Mouse (Mus musculus) lung, adult 18-20 months (tissue): ENCODE measurements around the gene Fbxl19.
"Not testable (repeated sequence)": the region's sequence is repeated elsewhere in the genome, so short reads cannot be mapped to it uniquely, and the experiment has no call there.

Experiments used
- DNase-seq, 2 experiments: peaks; one replicate each; pipeline ENCODE4 v3.0.0; 2022; ENCODE audit warnings: mixed read lengths in 2 of 2

The Fbxl19 gene

DNA sequence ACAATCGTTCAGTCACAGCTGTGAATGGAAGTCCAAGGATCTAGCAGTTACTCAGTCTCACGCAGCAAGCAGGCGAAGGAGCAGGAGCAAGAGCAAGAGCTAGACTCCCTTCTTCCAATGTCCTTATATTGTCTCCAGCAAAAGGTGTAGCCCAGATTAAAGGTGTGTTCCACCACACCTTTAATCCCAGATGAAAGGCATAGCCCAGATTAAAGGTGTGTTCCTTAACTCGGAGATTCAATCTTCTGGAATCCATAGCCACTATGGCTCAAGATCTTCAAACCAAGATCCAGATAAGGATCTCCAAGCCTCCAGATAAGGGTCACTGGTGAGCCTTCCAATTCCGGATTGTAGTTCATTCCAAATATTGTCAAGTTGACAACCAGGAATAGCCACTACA is 12.3 kb upstream of the Fbxl19 start, which contains the start of gene Ctf2:
Gene Ctf2, minus strand, starts transcription at position 101 of the 400 bp plus-strand sequence.
- not testable (repeated sequence) for DNase-seq

DNA sequence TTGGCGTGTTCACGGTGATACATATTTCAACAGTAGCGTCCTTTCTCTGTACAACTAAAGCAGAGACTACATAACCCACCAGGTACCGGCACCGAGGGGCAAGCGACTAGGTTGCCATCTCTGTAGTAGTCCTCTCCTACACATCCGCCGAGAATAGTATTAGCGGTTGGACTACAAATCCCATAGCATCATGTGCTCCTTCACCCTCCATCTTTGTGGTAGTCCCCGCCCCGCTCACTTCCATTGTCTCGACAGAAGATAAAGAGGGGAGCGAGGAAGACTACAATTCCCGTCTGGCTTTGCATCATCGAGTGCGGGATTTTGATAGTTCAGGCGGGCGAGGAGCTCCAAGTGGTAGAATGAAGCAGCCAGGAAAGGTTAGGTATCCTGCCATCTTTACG is 908 bp downstream of the Fbxl19 start:
- DNase-seq: peak; percentile 96 to 97

DNA sequence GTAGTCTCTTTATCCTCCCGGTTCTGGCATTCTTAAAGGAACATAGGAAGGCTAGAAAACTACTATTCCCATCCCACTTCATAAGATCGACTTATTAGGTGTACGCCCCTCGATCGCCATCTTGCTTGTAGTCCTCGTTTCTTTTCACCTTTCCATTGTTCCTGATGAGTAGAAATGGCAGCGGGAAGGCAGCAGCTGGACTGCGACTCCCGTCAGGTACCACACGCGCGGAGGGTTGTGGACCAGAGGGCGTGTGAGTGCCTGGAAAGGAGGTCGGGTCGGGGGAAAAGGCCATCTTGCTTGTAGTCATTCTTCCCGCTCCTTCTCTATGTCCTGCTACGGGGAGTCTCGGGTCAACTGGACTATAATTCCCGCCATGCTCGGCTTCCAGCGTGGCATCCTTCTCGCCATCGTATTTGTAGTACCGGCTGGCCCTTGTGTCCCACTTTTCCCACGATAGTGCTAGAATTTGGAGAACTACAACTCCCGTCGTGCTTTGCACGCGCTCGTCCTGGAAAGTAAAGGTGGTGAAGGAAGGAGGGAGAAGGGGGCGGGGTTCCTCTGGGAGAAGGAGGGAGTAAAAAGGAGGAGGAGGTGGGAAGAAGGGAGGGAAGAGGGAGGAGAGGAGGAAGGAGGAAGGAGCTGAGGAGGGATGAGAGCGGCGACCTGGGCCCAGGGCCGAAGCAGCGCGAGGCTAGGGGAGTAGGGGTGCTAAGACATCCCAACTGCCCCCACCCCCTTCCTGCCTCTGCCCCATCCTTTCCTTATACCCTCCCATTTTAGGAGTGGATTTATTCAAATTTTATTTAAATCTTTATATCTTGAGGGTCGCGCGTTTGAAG is 1.5 kb downstream of the Fbxl19 start:
- peak; percentile 99 for DNase-seq

DNA sequence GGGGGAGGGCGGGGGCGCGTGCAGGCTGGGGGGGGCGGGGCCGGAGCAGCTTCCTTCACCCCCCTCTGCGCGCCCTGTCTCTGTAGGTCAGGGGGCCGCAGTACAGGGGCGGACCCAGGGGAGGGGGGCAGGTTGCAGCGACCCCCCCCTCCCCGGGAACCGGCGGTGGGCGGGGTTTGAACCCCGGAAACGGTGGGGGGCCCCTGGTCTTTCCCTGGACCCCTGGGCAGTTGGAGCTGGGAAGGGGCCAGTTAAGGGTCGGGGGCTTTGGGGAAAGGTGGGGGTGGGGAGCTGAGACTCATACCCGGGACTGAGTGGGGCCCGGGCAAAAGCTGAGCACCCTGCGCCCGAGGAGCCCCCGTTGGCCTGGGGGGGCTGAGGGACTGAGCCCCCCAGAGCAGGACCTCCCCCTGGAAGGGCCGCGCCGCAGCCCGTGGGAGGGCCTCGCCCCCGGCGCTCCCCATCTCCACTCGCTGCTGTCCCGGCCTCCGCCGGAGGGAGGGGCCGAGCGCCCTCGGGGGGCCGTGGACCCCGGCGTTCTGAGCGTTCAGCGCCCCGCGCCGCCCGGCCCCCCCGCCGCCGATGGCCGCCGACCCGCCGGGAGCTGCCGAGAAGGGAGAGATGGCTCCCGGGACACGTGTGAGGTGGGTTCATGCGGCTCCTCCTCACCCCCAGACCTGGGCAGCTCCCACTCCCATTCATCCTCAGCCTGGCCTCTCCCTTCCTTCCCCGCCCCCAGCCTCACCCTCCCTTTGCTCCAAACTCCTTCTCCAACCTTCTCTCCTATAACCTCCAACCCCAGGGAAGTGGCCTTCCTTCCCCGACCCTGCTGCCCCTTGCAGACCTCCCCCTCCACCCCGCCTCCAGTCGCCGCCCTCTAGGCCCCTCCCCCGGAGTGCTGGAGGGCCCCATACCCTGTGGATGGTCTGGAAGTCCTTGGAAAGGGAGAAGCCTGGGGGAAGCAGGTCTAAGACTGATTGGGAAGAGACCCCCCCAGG is 2.5 kb downstream of the Fbxl19 start:
- no peak for DNase-seq

DNA sequence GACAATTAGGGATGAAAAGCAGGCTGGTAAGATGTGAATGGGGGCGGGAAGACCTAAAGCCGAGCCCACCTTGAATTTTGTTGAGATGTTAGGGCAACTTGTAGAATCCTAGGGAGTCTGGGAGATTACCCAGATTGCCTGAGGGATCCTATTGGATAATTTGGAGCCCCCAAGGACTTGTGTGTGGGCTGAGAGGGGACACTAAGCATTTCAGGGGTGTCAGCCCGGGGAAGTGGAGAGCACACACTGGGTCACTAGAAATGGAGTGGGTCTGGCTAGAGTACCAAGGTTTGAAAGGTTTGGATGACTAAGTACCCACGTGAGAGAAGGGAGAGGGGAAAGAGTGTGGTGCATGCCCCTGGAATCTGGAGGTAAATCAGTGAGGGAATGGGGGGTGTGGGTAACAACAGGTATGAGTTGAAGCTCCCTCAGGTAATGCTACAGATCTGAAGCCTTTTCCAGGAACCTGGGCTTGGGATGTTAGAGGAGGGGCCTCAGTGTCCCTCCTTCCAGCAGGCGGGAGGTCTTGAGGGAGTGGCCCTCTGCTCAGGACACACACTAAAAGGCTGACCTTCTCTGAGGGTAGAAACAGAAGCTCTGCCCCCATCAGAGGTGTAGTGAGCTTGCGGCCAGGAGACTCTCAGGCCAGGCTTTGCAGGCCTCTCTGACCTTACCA is 3.4 kb downstream of the Fbxl19 start:
- DNase-seq: no peak

DNA sequence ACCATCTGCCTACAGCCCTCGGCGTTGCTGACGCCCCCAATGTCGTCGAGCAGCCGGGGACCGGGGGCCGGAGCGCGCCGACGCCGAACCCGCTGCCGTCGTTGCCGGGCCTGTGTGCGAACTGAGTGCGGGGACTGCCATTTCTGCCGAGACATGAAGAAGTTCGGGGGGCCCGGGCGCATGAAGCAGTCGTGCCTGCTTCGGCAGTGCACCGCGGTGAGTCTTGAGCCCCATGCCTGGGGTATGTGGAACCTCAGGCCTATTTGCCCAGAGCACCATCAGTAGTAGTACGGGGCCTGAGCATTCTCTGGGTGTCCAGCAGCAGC is 3.9 kb downstream of the Fbxl19 start:
- DNase-seq: no peak

DNA sequence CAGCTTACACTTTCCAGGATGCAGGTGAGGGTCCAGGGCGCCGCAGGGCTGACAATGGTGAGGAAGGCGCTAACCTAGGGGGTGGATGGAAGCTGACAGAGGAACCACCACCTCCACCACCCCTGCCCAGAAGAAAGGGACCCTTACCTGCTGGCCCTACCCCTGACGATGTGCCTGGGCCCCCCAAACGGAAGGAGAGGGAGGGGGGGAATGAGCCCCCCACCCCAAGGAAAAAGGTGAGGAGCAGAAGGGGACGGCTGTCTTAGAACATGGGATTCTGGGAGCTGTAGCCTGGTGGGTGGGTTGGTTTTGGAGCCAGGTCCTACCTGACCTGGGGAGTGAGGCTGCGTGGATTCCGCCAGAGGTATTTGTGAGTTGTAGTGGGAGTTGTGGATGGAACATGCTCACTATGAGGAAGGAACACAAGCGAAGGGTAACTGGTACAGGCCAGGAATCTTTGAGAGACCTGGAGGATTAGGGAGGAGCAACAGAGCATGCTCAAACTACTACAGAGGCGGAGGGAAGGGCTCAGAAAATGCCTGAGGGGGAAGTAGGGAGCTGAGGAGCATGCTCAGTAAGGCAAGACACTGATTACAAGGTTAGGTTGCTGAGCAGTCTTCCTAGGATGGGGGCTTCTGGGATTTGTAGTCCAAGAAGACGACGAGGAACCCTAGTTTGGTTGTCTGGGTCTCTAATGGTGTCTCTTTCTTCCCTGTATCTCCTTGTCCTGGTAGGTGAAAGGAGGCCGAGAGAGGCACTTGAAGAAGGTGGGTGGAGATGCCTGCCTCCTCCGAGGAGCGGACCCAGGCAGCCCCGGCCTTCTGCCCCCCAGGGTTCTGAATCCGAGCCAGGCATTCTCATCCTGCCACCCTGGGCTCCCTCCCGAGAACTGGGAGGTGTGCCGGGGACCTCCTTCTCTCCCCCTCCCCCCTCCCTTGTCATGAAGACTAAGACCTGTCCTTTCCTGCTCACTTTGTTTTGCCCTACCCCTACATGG is 6.1 kb downstream of the Fbxl19 start:
- DNase-seq: peak in 1 of 2 experiments; percentile 57

DNA sequence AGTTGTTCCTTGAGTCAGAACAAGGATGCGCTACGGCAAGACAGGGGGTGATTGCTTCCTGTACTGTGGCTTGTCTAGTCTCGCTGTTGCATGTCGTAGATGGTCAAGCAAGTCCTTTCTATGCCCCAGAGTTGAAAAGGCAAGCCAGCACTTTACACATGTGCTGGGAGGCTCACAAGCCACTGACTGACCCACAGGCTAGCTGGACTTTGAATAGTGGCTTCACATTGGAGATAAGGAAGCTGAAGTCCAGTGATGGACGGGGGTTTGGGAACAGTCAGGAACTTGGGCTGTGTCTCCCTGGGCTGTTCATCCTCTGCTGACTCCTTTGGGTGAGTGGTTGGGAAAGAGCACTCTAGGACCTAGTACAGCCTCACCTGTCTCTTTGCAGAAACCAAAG is 7.3 kb downstream of the Fbxl19 start:
- no peak for DNase-seq

DNA sequence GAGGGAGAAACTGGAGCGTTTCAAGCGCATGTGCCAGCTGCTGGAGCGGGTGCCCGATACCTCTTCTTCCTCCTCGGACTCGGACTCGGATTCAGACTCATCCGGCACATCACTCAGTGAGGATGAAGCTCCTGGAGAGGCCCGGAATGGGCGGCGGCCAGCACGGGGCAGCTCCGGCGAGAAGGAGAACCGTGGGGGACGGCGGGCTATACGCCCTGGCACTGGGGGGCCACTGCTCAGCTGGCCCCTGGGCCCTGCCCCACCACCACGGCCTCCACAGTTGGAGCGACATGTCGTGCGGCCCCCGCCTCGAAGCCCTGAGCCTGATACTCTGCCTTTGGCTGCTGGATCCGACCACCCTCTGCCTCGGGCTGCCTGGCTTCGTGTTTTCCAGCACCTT is 7.7 kb downstream of the Fbxl19 start:
- DNase-seq: no peak

DNA sequence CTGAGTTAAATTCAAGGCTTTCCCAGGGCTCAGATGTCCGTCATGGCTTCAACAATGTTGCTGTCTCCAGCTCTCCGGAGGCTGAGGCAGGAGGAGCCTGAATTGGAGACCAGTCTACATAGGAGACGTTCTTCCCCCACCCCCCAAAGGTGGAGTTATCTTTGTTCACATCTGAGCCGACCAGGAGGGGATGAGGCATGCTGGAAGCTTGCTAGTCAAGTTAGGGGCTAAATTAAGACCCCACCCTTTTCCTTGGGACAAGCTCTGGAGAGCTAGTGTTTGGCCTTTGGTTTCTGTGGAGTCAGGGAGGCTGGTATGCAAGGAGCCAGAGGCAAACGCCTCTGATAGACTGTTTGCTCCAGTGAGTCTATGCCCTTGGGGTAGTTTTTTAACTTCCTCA is 8.8 kb downstream of the Fbxl19 start:
- no peak for DNase-seq

DNA sequence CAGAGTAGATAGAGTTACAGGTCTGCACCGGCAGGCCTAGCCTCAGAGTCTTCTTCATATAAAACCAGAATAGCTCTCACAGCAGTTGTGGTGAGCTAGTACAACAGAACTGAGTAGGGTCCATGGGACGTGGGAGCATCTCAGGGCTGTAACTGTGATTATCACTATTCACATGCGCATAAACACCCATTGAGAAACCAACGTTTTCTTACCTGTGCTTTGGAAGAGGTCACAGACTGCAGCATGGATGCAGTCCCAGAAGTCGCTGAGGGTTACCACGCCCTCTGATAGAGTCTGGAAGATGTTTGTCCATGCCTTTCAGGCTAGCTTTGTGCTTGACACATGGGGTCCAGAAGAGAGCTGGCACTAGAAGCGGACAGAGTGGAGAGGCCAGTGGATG is 9.4 kb downstream of the Fbxl19 start:
- DNase-seq: no peak

DNA sequence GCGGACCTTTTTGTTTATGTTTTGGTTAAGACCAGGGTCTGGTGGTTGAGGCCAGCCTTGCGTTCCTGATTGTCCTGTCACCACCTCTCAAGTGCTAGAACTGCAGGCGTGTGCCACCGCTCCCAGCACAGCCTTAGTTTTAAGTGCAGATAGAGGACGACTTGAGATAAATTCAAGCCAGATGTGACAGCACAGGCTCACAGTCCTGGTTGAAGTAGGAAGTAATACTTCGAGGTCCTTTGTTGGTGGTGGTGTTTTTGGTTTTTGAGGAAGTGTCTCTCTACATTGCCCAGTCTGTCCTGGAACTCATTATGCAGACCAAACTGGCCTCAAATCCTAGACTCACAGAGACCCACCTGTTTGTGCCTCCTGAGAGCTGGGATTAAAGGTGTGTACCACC is 15.4 kb downstream of the Fbxl19 start:
- DNase-seq: no peak

DNA sequence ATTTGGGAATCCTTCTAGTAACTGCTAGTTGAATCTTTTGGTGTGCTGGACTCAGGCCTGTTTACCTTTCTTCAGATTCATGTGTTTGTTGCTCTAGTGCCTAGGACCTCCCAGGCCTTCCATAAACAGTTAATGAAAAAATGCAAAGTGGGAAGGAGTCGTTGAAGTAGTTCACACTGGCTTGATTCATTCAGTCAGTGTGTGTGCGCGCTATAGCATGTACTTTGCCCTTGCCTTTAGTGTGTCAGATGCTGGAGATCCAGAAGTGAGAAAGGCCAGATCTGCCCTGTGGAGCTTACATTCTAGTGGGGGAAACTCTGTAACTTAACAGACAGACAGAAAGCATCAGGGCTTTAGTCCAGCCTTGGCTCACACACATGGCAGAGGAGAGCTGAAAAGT is 16.1 kb downstream of the Fbxl19 start:
- no peak for DNase-seq

DNA sequence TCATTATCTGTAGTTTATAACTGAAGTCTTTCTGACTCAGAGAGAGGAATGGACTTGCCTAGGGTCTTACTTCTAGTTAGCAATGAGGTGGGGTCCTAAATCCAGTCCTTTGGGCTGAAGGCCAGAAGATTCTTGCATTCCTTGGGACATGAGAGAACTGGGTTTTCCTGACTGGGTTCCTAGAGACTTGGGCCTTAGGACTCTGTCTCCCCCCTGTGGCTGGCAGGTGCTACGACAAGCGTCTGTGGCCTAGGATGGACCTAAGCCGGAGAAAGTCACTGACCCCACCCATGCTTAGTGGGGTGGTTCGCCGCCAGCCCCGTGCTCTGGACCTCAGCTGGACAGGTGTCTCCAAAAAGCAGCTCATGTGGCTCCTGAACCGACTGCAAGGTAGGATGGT is 16.7 kb downstream of the Fbxl19 start:
- DNase-seq: peak; percentile 66 to 72

DNA sequence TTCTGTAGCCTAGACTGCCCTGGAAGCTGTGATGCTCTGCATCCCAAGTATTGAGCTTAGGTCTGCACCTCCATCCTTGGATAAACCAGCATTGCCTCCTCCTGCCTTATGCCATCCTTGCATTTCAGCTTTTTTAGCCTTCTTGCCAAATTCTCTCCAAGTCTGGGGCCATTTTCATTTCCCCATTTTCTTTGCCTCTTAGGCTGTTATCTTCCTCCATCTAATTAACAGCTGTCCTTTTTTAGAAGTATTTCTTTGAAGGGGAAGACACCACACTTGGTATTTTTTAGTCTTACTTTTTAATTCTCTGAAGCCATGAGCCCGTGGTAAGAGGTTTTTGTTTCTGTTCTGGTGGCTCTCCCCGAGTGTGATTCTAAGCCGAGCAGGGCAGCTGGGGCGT is 19.3 kb downstream of the Fbxl19 start:
- DNase-seq: no peak

DNA sequence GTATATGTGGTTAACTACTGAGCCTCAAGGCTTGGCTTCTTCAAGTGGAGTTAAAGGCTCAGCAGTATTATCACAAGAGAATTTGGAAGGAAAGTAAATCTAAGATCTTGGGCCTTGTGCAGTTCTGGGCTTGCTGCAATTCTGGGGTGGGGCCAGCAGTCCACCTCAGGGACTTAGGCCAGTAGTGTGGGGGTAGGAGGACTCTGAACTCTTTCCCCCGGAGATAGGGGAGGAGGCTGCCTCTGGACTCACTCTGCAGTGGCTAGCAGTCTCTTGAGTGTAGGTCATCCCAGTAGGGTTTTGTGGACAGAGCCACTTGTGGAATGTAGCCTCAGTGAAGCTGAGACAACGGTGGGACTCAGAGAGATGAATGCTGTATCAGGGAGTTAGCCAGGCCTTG is 21.4 kb downstream of the Fbxl19 start:
- DNase-seq: no peak

DNA sequence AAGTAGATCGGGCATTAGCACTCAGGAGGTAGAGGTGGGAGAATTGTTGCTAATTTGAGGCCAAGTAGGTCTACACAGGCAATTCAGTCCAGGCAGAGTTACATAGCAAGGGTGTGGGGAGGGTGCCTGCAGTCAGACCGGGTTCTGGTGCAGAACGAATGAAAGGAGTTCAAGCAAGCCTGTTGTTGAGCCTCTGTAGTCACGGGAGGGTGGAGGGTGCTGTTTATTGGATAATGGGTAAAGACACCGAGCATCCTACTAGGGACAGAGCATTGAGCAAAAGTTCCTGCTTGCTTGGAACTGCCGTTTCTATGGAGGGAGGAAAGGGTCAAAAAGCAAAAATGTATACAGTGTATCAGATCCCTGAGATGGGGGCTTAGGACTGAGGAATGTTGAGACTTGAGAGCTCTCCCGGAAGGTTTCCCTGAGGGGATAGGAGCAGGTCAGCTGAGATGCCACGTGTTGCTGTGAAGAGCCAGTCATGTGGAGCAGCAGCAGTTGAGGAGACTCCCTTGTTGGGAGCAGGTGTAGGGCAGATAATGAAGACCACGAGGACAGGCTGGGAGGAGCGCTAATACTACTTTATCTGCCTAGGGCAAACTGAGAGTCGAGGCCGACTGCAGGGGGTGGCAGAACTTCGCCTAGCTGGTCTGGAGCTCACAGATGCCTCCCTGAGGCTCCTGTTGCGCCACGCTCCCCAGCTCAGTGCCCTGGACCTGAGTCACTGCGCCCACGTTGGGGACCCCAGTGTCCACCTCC is 22.7 kb downstream of the Fbxl19 start:
- no peak for DNase-seq

DNA sequence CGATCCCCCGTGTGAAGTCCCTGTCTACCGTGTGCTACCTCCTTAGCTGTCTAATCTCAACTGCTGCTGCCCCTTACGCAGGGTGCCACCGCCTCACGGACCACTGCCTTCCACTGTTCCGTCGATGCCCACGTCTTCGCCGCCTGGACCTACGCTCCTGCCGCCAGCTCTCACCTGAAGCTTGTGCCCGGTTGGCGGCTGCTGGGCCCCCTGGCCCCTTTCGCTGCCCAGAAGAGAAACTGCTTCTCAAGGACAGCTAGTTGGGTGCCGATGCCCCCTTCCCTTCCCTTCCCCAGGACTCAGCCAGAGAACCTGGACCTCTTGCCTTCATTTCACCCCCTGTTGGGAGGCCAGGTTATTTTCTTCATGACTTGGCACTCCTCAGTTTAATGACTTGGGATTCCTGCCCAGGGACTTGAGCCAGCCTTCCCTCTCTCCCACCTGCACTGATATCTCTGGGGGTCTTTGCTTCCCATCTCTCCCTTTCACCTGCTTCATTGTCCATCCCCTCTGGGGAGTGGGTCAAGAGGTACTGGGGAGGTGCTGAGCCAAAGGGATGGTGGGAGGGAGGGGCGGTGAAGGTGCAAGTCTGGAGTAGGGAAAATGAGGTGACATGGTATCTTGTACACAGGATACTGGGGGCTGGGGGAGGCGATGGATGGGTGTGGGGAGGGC is 23.5 kb downstream of the Fbxl19 start:
- no peak for DNase-seq

DNA sequence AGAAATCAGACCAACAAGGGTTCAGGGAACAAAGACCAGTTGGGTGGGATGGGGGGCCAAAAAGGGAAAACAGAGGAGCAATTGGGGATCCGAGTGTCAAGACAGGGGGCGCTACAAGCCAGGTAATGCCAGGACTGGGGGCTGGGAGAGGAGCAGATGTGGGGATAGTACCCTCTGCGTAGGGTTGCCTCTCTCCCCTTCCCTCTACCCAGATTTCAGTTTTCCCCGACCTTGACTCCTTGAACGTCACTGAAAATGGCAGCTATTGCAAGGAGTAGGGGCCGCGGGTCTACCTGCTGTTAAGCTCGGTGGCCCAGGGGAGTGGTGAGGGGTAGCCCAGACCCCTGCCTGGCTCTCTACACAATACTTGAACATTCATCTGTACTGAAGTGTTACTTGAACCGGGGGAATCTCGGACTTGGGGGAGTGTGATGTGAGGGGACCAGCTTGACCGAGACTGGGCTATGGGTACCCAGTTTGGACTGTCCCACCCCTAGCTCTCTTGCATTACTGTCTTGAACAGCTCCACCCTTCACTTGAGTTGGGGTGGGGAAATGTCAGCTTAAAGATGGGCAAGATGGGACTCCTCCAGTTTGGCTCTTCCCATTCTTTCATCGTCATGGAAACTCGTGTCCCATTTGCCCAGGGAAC is 24.1 kb downstream of the Fbxl19 start:
- DNase-seq: no peak

DNA sequence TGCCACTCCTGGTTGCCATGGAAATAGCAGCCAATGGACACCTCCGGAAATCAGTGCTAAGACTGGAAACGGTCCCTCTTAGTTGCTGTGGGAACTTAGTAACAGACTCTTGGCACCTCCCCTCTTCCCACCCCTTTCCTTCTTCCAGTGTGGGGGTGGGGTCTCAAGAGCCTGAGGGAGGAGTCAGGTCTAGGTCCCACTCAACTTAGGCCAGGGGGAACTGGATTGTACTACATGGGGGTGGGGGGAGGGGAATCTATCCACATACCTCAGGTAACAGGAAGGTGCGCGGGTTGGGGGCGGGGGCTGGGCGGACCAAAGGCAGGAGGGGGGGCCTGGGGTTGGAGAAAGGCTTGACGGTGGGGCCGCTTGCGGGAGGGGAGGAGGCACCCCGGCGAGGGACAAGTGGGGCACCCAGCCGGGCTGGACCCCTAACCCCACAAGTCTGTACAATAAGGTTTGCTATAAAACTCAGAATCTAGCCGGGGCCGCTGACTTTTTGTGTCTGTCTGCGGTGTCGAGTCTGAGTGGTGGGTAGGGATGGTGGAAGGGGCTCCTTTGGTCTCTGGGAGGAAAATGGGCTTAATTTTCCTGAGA is 24.8 kb downstream of the Fbxl19 start:
- DNase-seq: peak; percentile 97 to 98
